Mouse (Mus musculus) heart, adult 2 months (tissue): ENCODE measurements at regions not wholly inside any gene's neighbourhood (a gene's known extent, or its start where the extent isn't known, plus 50 kb on each side); places are given as distances from the start of the nearest gene placed in this dataset.

Source experiments
- CTCF ChIP-seq: fragments of 200-600 bp; IDR thresholded peaks from 2 replicates; pipeline ENCODE4 v1.8.1; 2022; ENCODE audit warnings: antibody characterized with exemption, mild to moderate bottlenecking, moderate library complexity
- EP300 ChIP-seq: fragments of 200-500 bp; IDR thresholded peaks from 2 replicates; pipeline ENCODE4 v1.6.1; 2011; ENCODE audit warnings: low read depth, low read length, control low read depth; ENCODE audit not compliant: insufficient read depth
- POLR2A ChIP-seq: fragments of 200-500 bp; IDR thresholded peaks from 2 replicates; pipeline ENCODE4 v1.6.1; 2011; ENCODE audit warnings: mild to moderate bottlenecking, low read depth, low read length, control low read depth; ENCODE audit not compliant: insufficient read depth

DNA sequence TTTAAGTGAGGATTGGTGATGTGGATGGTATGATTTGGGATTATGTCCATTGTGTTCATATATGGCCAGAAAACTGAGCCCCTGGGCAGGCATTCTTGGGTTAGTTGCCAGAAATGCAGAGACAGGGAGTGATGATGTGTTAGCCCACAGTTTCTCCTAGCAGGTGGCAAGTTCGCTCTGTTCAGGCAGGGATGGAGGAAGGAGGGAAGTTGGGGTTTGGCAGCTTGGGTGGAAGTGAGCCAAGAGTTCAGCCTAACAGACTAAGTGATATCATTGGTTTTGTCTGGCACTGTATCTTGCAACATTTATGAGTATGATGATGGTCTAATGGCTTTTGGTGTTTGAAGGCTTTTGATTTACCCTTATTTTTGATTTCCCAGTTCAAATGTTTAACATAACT lies 3806.5 kb upstream of the Gm7489 start:
- TF ChIP-seq CTCF = no peak
- no peak for TF ChIP-seq EP300
- no peak for TF ChIP-seq POLR2A
